Mouse (Mus musculus) kidney, embryonic 16.5 days (tissue): ENCODE measurements at regions not wholly inside any gene's neighbourhood (a gene's known extent, or its start where the extent isn't known, plus 50 kb on each side); places are given as distances from the start of the nearest gene placed in this dataset.

Source experiments
- ATAC-seq: fragments of 200-750 bp; cut with Nextera tagmentation; 2 replicates; pipeline ENCODE4 v1.8.0; 2017; ENCODE audit warnings: moderate TSS enrichment; ENCODE audit not compliant: low FRiP score, low TSS enrichment
- H3K27ac ChIP-seq: fragments of 300-500 bp; sonication (generic); 2 replicates; pipeline ENCODE4 v1.5.1; 2014; ENCODE audit warnings: low read length
- H3K27me3 ChIP-seq: fragments of 300-500 bp; sonication (generic); 2 replicates; pipeline ENCODE4 v1.6.1; 2014; ENCODE audit warnings: low read length, control low read depth, mixed read lengths; ENCODE audit not compliant: insufficient read depth
- H3K36me3 ChIP-seq: fragments of 300-500 bp; sonication (generic); 2 replicates; pipeline ENCODE4 v1.6.1; 2014; ENCODE audit warnings: low read length, control low read depth, mixed read lengths; ENCODE audit not compliant: insufficient read depth
- H3K4me1 ChIP-seq: fragments of 300-500 bp; sonication (generic); 2 replicates; pipeline ENCODE4 v1.6.1; 2014; ENCODE audit warnings: low read length, control low read depth, mixed read lengths; ENCODE audit not compliant: insufficient read depth
- H3K4me2 ChIP-seq: fragments of 300-500 bp; sonication (generic); replicated peaks from 2 replicates; pipeline ENCODE4 v1.6.1; 2014; ENCODE audit warnings: low read depth, low read length
- H3K4me3 ChIP-seq: fragments of 300-500 bp; sonication (generic); 2 replicates; pipeline ENCODE4 v1.5.1; 2014; ENCODE audit warnings: mild to moderate bottlenecking, low read length
- H3K9ac ChIP-seq: fragments of 300-500 bp; sonication (generic); replicated peaks from 2 replicates; pipeline ENCODE4 v1.6.1; 2014; ENCODE audit warnings: low read length
- H3K9me3 ChIP-seq: fragments of 300-500 bp; sonication (generic); 2 replicates; pipeline ENCODE4 v1.6.1; 2016; ENCODE audit warnings: low read length, control low read depth
- WGBS: fragments of 180-500 bp; shearing (Covaris S2); extraction: QIAGEN DNeasy Blood & Tissue Kit; methylation state at CpG from one replicate; pipeline ENCODE4 v1.1.7; 2014; 5-methylcytosine and 5-hydroxymethylcytosine counted together

GRCm38 (mm10) chr3:149117684-149118056 lies 127.3 kb upstream of the Adgrl2 start:
- H3K4me3 ChIP-seq, result no peak overlapping the region
- H3K9me3 ChIP-seq, result no peaks in the 10 kb centered on the region
- no peak overlapping the region for H3K4me2 ChIP-seq
- no peaks in the 10 kb centered on the region for H3K27me3 ChIP-seq
- H3K4me1 ChIP-seq, result peaks cover 14% of the 10 kb centered on the region; the same call in 1 of the 2 replicates
- no peak overlapping the region for H3K9ac ChIP-seq
- 67% methylated on average over 4 of the region's 4 CpGs for WGBS
- no peak overlapping the region; the same call in 1 of the 2 replicates for H3K27ac ChIP-seq
- peak; percentile 50; the same call in 1 of the 2 replicates for ATAC-seq
- H3K36me3 ChIP-seq, result no peaks in the 10 kb centered on the region

- Histone ChIP-seq H3K4me2 (no peak overlapping the region), H3K27ac (no peak overlapping the region; the same call in 1 of the 2 replicates), H3K4me1 (peaks cover 18% of the 10 kb centered on the region; the same call in 1 of the 2 replicates), H3K9ac (no peak overlapping the region), H3K9me3 (no peaks in the 10 kb centered on the region), H3K36me3 (no peaks in the 10 kb centered on the region), H3K4me3 (no peak overlapping the region), H3K27me3 (no peaks in the 10 kb centered on the region)
- peak; percentile 86 for ATAC-seq
- WGBS, result 39% methylated on average over 6 of the region's 6 CpGs
Measured at GRCm38 (mm10) chr3:149117018-149117683, 126.8 kb upstream of the Adgrl2 start.

GRCm38 (mm10) chr3:149116604-149117003 lies 126.2 kb upstream of the Adgrl2 start:
- no peak for ATAC-seq
- H3K4me3 ChIP-seq, result no peak overlapping the region
- H3K9ac ChIP-seq, result no peak overlapping the region
- H3K27ac ChIP-seq, result no peak overlapping the region
- H3K36me3 ChIP-seq, result no peaks in the 10 kb centered on the region
- no peak overlapping the region for H3K4me2 ChIP-seq
- H3K27me3 ChIP-seq, result no peaks in the 10 kb centered on the region
- 75% methylated on average over 11 of the region's 11 CpGs for WGBS
- no peaks in the 10 kb centered on the region for H3K9me3 ChIP-seq
- peaks cover 18% of the 10 kb centered on the region; the same call in 1 of the 2 replicates for H3K4me1 ChIP-seq

GRCm38 (mm10) chr3:149115901-149116300 lies 125.5 kb upstream of the Adgrl2 start:
- H3K4me3 ChIP-seq, result no peak overlapping the region
- peaks cover 18% of the 10 kb centered on the region; the same call in 1 of the 2 replicates for H3K4me1 ChIP-seq
- no peak for ATAC-seq
- no peaks in the 10 kb centered on the region for H3K9me3 ChIP-seq
- H3K27me3 ChIP-seq, result no peaks in the 10 kb centered on the region
- H3K9ac ChIP-seq, result no peak overlapping the region
- no peak overlapping the region for H3K4me2 ChIP-seq
- WGBS, result 81% methylated on average over 12 of the region's 12 CpGs
- H3K27ac ChIP-seq, result no peak overlapping the region
- H3K36me3 ChIP-seq, result no peaks in the 10 kb centered on the region

GRCm38 (mm10) chr3:149112878-149113277 lies 122.5 kb upstream of the Adgrl2 start:
- peaks cover 18% of the 10 kb centered on the region; the same call in 1 of the 2 replicates for H3K4me1 ChIP-seq
- no peak overlapping the region for H3K4me3 ChIP-seq
- H3K4me2 ChIP-seq, result no peak overlapping the region
- WGBS, result 77% methylated on average over 6 of the region's 6 CpGs
- H3K36me3 ChIP-seq, result no peaks in the 10 kb centered on the region
- no peaks in the 10 kb centered on the region for H3K9me3 ChIP-seq
- no peak overlapping the region for H3K27ac ChIP-seq
- H3K9ac ChIP-seq, result no peak overlapping the region
- no peaks in the 10 kb centered on the region for H3K27me3 ChIP-seq
- ATAC-seq, result no peak

GRCm38 (mm10) chr3:149111529-149112439 lies 121.4 kb upstream of the Adgrl2 start:
- Histone ChIP-seq H3K9me3 (no peaks in the 10 kb centered on the region), H3K9ac (no peak overlapping the region), H3K27me3 (no peaks in the 10 kb centered on the region), H3K27ac (no peak overlapping the region), H3K4me2 (no peak overlapping the region), H3K4me1 (peaks cover 7% of the 10 kb centered on the region; the same call in 1 of the 2 replicates), H3K36me3 (no peaks in the 10 kb centered on the region), H3K4me3 (no peak overlapping the region)
- WGBS, result 56% methylated on average over 19 of the region's 19 CpGs
- ATAC-seq, result 0 out of 2 replicates have a peak, but pooled peaks have one; percentile 59

GRCm38 (mm10) chr3:149110831-149111230 lies 120.5 kb upstream of the Adgrl2 start:
- no peak overlapping the region for H3K27ac ChIP-seq
- H3K9ac ChIP-seq, result no peak overlapping the region
- no peaks in the 10 kb centered on the region for H3K9me3 ChIP-seq
- no peak overlapping the region for H3K4me3 ChIP-seq
- no peaks in the 10 kb centered on the region for H3K36me3 ChIP-seq
- H3K27me3 ChIP-seq, result no peaks in the 10 kb centered on the region
- H3K4me2 ChIP-seq, result no peak overlapping the region
- WGBS, result 48% methylated on average over 9 of the region's 9 CpGs
- peaks cover 9% of the 10 kb centered on the region for H3K4me1 ChIP-seq
- ATAC-seq, result no peak

- Histone ChIP-seq H3K27me3 (no peaks in the 10 kb centered on the region), H3K4me1 (peaks cover 8% of the 10 kb centered on the region; the same call in 1 of the 2 replicates), H3K4me2 (no peak overlapping the region), H3K9ac (no peak overlapping the region), H3K4me3 (no peak overlapping the region), H3K9me3 (no peaks in the 10 kb centered on the region), H3K36me3 (no peaks in the 10 kb centered on the region), H3K27ac (peak overlapping the region; percentile 35; the same call in 1 of the 2 replicates)
- peak; percentile 93 for ATAC-seq
- WGBS, result 32% methylated on average over 13 of the region's 13 CpGs
Measured at GRCm38 (mm10) chr3:149105709-149106450, 115.5 kb upstream of the Adgrl2 start.

GRCm38 (mm10) chr3:149105181-149105580 lies 114.8 kb upstream of the Adgrl2 start:
- Histone ChIP-seq H3K9ac (no peak overlapping the region), H3K4me2 (no peak overlapping the region), H3K27me3 (no peaks in the 10 kb centered on the region), H3K4me3 (no peak overlapping the region), H3K9me3 (no peaks in the 10 kb centered on the region), H3K4me1 (peaks cover 8% of the 10 kb centered on the region; the same call in 1 of the 2 replicates), H3K36me3 (no peaks in the 10 kb centered on the region), H3K27ac (no peak overlapping the region)
- WGBS, result 58% methylated on average over 4 of the region's 4 CpGs
- ATAC-seq, result no peak
